Mouse (Mus musculus) MEL (cell line): ENCODE data around the gene Crx.

ENCODE experiments used
- POLR2A ChIP-seq, 2 experiments: IDR thresholded peaks; 2 replicates each; pipeline ENCODE4 v1.6.1; 2011 to 2012; ENCODE audit warnings: low read length in 2 of 2, mild to moderate bottlenecking in 2 of 2, control low read depth in 1 of 2, improper control_type of control experiment in 1 of 2, low read depth in 1 of 2, moderate library complexity in 1 of 2; ENCODE audit not compliant: control insufficient read depth in 1 of 2, insufficient read depth in 1 of 2, poor library complexity in 1 of 2
- SIN3A ChIP-seq: IDR thresholded peaks from 2 replicates; pipeline ENCODE4 v1.6.1; 2012; ENCODE audit warnings: low read length, improper control_type of control experiment, inconsistent platforms

DNA sequence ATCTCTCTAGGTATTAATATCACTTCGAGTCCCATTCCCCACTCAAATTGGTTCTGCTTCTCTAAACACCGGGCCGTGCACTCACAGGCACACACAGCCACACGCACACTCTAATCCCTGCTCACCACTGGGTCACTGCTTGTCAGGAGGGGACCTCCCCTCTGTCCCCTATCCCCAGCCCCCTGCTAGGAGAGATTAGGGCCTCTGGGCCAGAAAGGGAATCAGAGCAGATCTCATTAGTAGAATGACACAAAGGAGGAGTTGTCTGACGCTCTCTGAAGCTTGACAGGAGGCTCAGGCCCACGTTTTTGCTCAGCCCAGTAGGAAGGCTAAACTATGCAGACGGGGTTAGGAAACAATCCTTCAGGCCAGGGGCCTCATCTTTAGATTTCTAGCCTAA is 1.6 kb upstream of the Crx start:
- TF ChIP-seq SIN3A (no peak), POLR2A (IDR thresholded peaks at IDR 0.05; ENCODE audit: control insufficient read depth in 1 of 2, insufficient read depth in 1 of 2, low read depth in 1 of 2, low read length in 2 of 2, poor library complexity in 1 of 2) (no peak)
